Mouse (Mus musculus): ENCODE results near the gene Sel1l3. TPM values are rescaled to one million over a fixed set of nuclear protein-coding genes. Genes with fewer than 3 reads are reported as not detected.

Sel1l3 gene
- polyA plus RNA-seq, 1 experiment from 2014 or later = 11.0 TPM

GRCm38 (mm10) chr5:53101848-53102473 is 111.8 kb downstream of the Sel1l3 start:
- Histone ChIP-seq H3K9me3 (replicated peaks; ENCODE audit: control insufficient read depth, low read length) (no peaks in the 10 kb centered on the region), H3K27me3 (replicated peaks; ENCODE audit: control insufficient read depth, insufficient read depth, low read length) (no peaks in the 10 kb centered on the region), H3K4me1 (ENCODE audit: control insufficient read depth, insufficient read depth, low read length) (no peaks in the 10 kb centered on the region), H3K9ac (ENCODE audit: low read length) (no peak overlapping the region), H3K4me3 (ENCODE audit: low read depth, low read length) (no peak overlapping the region), H3K27ac (ENCODE audit: low read depth, low read length) (no peak overlapping the region), H3K4me2 (ENCODE audit: low read length) (no peak overlapping the region), H3K36me3 (ENCODE audit: control insufficient read depth, insufficient read depth, low read length) (no peaks in the 10 kb centered on the region; the same call in 1 of the 2 replicates)
- WGBS = 89% methylated on average over 12 of the region's 12 CpGs
- DNase-seq (ENCODE audit: low spot score) (no peak), ATAC-seq (no peak)

GRCm38 (mm10) chr5:53091331-53091730 is 122.4 kb downstream of the Sel1l3 start:
- no peak for ATAC-seq

GRCm38 (mm10) chr5:53087452-53087851 is 126.3 kb downstream of the Sel1l3 start:
- DNase-seq (ENCODE audit: low spot score) = no peak
- WGBS = 86% methylated on average over 7 of the region's 7 CpGs
- Histone ChIP-seq H3K4me2 (ENCODE audit: low read length) (no peak overlapping the region), H3K4me1 (ENCODE audit: control insufficient read depth, insufficient read depth, low read length) (no peaks in the 10 kb centered on the region), H3K9ac (ENCODE audit: low read length) (no peak overlapping the region), H3K36me3 (ENCODE audit: control insufficient read depth, insufficient read depth, low read length) (no peaks in the 10 kb centered on the region), H3K4me3 (ENCODE audit: low read depth, low read length) (no peak overlapping the region), H3K9me3 (replicated peaks; ENCODE audit: control insufficient read depth, low read length) (no peaks in the 10 kb centered on the region), H3K27me3 (replicated peaks; ENCODE audit: control insufficient read depth, insufficient read depth, low read length) (no peaks in the 10 kb centered on the region), H3K27ac (ENCODE audit: low read depth, low read length) (no peak overlapping the region)
- ATAC-seq = no peak

More at GRCm38 (mm10) chr5:53091331-53091730, 122.4 kb downstream of the Sel1l3 start:
- H3K4me1 ChIP-seq (ENCODE audit: control insufficient read depth, insufficient read depth, low read length) = no peaks in the 10 kb centered on the region
- no peak overlapping the region for H3K9ac ChIP-seq (ENCODE audit: low read length)
- no peaks in the 10 kb centered on the region for H3K27me3 ChIP-seq (replicated peaks; ENCODE audit: control insufficient read depth, insufficient read depth, low read length)
- no peak overlapping the region for H3K27ac ChIP-seq (ENCODE audit: low read depth, low read length)
- no peaks in the 10 kb centered on the region for H3K9me3 ChIP-seq (replicated peaks; ENCODE audit: control insufficient read depth, low read length)
- H3K36me3 ChIP-seq (ENCODE audit: control insufficient read depth, insufficient read depth, low read length) = no peaks in the 10 kb centered on the region
- 78% methylated on average over 3 of the region's 3 CpGs for WGBS
- no peak overlapping the region for H3K4me2 ChIP-seq (ENCODE audit: low read length)
- DNase-seq (ENCODE audit: low spot score) = no peak
- no peak overlapping the region for H3K4me3 ChIP-seq (ENCODE audit: low read depth, low read length)

- H3K9me3 ChIP-seq (replicated peaks; ENCODE audit: control insufficient read depth, low read length) = no peaks in the 10 kb centered on the region
- no peak overlapping the region for H3K4me3 ChIP-seq (ENCODE audit: low read depth, low read length)
- H3K27ac ChIP-seq (ENCODE audit: low read depth, low read length) = no peak overlapping the region
- H3K4me1 ChIP-seq (ENCODE audit: control insufficient read depth, insufficient read depth, low read length) = no peaks in the 10 kb centered on the region
- H3K36me3 ChIP-seq (ENCODE audit: control insufficient read depth, insufficient read depth, low read length) = no peaks in the 10 kb centered on the region
- DNase-seq (ENCODE audit: low spot score) (no peak), ATAC-seq (no peak)
- H3K27me3 ChIP-seq (replicated peaks; ENCODE audit: control insufficient read depth, insufficient read depth, low read length) = no peaks in the 10 kb centered on the region
- whole genome bisulfite sequencing = 87% methylated on average over 4 of the region's 4 CpGs
- H3K9ac ChIP-seq (ENCODE audit: low read length) = no peak overlapping the region
- no peak overlapping the region for H3K4me2 ChIP-seq (ENCODE audit: low read length)
These were observed 135.3 kb downstream of the Sel1l3 start for GRCm38 (mm10) chr5:53078453-53078852.

GRCm38 (mm10) chr5:53074553-53074952 is 139.2 kb downstream of the Sel1l3 start:
- Histone ChIP-seq H3K9me3 (replicated peaks; ENCODE audit: control insufficient read depth, low read length) (no peaks in the 10 kb centered on the region), H3K27ac (ENCODE audit: low read depth, low read length) (no peak overlapping the region), H3K4me2 (ENCODE audit: low read length) (no peak overlapping the region), H3K36me3 (ENCODE audit: control insufficient read depth, insufficient read depth, low read length) (no peaks in the 10 kb centered on the region), H3K27me3 (replicated peaks; ENCODE audit: control insufficient read depth, insufficient read depth, low read length) (no peaks in the 10 kb centered on the region), H3K4me1 (ENCODE audit: control insufficient read depth, insufficient read depth, low read length) (no peaks in the 10 kb centered on the region), H3K4me3 (ENCODE audit: low read depth, low read length) (no peak overlapping the region), H3K9ac (ENCODE audit: low read length) (no peak overlapping the region)
- ATAC-seq (no peak), DNase-seq (ENCODE audit: low spot score) (no peak)
- WGBS = 87% methylated on average over 6 of the region's 6 CpGs

GRCm38 (mm10) chr5:53061532-53062130 is 152.1 kb downstream of the Sel1l3 start:
- WGBS = 91% methylated on average over 9 of the region's 9 CpGs
- H3K4me2 ChIP-seq (ENCODE audit: low read length) = no peak overlapping the region
- H3K9ac ChIP-seq (ENCODE audit: low read length) = no peak overlapping the region
- no peaks in the 10 kb centered on the region for H3K9me3 ChIP-seq (replicated peaks; ENCODE audit: control insufficient read depth, low read length)
- H3K4me1 ChIP-seq (ENCODE audit: control insufficient read depth, insufficient read depth, low read length) = no peaks in the 10 kb centered on the region
- H3K36me3 ChIP-seq (ENCODE audit: control insufficient read depth, insufficient read depth, low read length) = no peaks in the 10 kb centered on the region
- no peak overlapping the region for H3K27ac ChIP-seq (ENCODE audit: low read depth, low read length)
- no peak overlapping the region for H3K4me3 ChIP-seq (ENCODE audit: low read depth, low read length)
- H3K27me3 ChIP-seq (replicated peaks; ENCODE audit: control insufficient read depth, insufficient read depth, low read length) = no peaks in the 10 kb centered on the region
- ATAC-seq (no peak), DNase-seq (ENCODE audit: low spot score) (no peak)

Other genes with a start within 250 kb of the Sel1l3 start
- not detected in 2 replicates for gene Slc34a2, start 175.8 kb downstream of the Sel1l3 start, polyA plus RNA-seq (2014; fragmentation: Nextera tagmentation; extraction: Ambion mirVana)
- gene Smim20, start 53.2 kb upstream of the Sel1l3 start, polyA plus RNA-seq (2014; fragmentation: Nextera tagmentation; extraction: Ambion mirVana) = 68.1 and 95.4 TPM in 2 replicates

Data from forebrain, embryonic 14.5 days (tissue).